Mouse (Mus musculus) brain, embryonic 18.5 days (tissue): Measurements from ENCODE around the gene Xbp1.
"Not testable (repeated sequence)": the region's sequence is repeated elsewhere in the genome, so short reads cannot be mapped to it uniquely, and the experiment has no call there.

Source experiments
- DNase-seq: peaks from one replicate; pipeline ENCODE4 v3.0.0-alpha.2; 2012; ENCODE audit warnings: low read depth, low spot score

Gene Xbp1

DNA sequence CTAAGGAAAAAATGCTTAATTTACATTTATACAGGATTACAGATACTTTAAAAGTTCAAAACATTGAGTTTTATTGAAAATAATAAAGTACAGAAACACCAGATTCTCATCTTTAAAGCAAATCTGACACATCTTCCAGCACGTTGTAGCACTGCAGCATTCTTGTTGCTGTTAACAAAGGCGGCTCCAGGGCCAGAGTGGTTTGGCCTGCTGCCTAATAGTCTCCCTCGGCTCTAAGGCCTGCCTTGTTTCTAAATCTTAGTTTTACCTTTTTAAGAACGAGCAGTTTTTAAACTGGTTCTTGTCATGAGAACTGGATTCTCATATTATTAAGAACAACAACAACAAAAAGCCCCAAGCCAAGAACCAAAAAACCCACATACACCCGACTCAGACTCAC lies 8.4 kb downstream of the Xbp1 start:
- DNase-seq, result no peak

DNA sequence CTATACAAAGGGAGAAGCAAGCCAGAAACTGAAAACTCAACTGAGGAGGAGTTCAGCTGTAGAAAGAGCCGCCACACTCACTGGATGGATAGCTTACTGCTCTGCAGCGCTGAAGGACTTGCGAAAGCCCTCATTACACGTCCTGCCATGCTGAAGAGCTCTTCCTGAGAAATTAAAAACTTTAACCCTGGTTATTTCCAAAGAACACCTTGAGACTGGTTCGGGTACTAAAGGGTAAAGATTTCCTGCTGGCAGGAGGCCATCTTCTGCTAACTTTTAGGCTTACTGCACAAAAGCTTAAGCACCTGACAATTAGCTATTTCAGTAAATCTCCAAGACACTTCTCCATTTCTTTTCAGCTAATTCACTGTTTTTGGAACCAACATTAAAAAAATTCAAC lies 9.7 kb downstream of the Xbp1 start:
- DNase-seq, result no peak

DNA sequence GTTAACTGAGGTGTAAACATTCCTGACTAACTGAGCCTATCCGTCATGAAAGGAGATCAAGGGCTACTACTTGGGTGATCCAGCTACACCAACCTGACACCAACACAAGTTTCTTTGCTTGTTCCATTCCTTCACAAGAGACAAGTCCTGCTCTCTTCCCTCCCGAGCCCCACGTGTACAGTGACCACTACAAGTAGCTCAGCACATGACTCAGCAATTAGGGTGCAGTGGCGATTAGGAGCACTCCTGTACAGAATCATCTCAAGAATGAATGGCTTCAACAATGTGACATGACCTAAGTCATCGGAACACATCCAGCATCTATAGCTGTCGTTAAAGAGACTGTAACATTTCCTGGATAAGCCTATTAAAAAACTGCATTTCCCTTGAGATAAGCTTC lies 10.3 kb downstream of the Xbp1 start:
- no peak for DNase-seq

DNA sequence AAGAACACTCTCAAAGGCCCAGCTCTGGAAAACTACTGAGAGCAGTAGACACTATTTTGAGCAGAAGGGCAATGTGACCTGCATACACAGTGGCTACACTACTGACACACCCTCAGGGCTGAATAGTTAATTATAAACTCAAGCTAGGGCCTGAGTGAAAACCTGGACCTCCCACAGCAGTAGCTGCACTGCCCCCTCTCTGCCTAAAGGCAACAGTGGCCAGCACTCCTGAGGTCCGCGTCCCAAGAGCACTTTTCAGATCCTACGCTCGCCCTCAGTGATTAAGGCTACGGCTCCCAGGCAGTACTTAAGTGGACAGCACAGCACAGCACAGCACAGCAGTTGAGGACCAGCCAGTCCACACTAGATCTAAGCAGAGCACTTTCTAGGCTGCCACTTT lies 12.6 kb downstream of the Xbp1 start:
- no peak for DNase-seq

DNA sequence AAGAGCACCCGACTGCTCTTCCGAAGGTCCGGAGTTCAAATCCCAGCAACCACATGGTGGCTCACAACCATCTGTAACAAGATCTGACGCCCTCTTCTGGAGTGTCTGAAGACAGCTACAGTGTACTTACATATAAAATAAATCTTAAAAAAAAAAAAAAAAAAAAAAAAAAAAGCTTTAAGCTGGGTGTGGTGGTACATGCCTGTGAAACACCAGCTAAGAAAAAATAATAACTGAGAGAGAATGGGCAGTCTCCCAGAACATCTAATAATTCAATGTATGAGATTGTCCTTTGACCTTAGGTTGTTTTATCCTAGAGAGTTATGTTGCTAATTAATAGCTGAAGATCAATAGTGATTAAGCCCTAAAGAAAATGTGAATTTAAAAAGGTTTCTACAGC lies 17.0 kb downstream of the Xbp1 start:
- not testable (repeated sequence) for DNase-seq

DNA sequence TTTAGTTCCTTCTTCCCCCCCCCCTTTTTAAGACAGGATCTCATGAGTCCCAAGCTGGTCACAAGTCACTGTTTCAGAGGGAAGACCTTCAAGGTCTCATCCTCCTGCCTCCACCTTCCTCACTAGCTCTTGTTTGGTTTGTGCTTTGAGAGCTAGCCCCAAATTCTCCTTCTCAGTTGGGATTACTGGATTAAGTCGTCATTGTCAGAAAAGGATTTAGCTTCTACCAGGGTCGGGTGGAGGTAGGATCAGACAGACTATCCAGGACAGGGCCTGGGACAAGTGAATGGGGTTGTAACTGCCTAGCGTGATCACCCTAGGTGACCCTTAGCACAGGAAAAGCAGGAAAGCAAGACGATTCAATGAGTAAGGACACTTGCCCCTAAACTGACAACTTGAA lies 19.9 kb downstream of the Xbp1 start:
- no peak for DNase-seq

DNA sequence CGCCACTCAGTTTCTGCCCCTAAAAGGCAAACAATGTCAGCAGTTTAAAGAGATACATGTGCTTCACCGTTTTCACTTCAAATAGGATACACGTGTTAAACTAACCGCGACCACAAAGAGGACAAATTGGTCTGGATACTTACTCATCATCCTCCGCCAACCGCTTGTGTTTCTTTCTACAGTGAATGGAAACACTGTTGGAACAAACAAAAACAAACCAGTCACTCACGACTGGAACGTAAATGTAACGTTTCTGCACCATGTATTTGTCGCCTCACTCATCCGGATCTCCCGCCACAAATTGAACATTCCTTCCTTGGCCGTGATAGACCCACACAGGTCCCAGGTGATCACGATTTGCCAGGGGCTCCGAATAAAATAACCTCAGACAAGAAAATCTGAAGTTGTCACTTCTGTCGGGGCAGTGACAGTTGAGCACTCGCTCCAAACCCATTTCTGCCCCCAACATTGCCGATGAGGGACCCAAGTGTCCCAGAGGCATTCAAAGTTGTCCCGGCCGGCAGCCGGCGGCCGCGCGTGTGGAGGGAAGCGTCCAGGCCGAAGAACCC lies 20.9 kb downstream of the Xbp1 start:
- no peak for DNase-seq

DNA sequence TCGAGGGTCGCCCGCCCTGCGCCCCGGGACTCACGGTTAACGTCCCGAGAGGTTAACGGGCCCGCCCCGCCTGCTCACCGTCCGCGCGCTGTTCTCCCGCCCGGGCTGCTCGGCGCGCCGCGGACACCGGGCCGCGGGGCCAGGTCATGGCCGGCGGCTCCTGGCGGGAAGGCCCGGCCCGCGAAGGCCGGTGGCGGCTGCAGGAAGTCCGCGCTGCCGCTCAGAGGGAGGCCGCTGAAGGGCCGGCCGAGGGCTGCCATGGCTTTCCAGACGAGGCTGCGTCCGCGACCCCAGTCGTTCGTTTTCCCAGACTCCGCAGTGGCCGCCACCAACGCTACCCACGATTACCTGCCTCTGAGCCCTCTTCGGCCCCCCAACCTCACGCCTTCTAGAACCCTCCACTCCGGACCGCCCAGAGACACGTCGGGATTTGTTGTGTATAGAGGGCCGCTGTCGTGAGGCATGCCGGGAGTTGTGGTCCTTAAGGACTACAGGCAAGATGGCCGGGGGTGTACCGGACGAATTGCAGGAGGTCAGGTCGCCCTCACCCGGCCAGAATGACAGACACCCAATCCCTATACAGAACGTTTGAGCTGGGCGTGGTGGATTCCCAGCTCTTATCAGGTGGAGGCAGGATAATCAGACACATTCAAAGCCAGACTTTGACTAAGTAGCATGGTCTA lies 21.5 kb downstream of the Xbp1 start, which contains the start of gene Ccdc117:
Ccdc117 (minus strand) TSS at position 389 of the 683 bp plus-strand sequence.
- DNase-seq, result peak; percentile 80

DNA sequence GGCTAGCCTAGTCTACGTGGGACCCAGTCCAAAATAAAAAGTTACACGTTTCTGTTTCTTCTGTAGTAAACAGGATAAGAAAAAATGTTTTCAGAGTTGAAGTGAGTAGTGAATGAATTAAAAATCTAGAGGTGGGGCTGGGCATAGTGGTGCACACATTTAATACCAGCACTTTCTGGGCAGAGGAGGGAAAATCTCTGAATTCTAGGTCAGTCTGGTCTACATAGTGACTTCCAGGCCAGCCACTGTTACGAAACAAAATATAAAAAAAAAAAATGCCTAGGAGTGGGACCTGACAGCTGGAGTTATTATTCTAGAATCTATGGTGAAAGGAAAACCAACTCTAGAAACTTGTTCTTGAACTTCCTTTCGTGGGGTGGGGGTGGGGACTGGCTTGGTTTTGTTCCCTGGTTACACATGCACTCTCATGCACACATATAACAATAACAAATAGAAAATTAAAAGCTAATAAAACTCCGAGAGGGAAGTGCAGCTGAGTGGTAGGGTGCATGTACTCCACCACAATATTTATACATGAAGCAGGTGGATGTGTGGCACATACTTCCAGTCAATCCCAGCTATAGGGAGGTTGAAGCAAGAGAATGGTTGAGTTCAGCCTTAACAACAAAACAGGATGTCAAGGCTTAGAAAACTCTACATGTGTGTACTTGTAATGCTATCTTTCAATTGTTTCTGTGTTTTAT lies 22.2 kb downstream of the Xbp1 start:
- no peak for DNase-seq

DNA sequence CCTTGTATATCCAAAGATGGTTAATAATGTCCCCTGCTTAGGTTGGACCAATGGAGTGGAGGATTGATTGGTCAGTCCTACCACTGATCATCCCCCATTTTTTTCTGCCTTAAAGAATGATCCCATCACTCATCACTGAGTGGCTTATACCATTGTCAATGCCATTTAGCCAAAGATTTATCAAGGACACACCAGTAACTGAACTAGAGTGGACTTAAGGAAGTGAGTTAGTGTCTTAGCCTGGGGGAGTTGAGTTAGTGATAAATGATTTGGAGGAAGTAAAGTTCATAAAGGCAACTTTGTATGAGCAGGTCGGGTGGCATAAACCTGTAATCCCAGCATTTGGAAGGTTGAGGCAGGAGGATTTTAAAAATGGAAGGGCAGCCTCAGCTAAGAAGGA lies 22.8 kb downstream of the Xbp1 start:
- DNase-seq, result no peak

DNA sequence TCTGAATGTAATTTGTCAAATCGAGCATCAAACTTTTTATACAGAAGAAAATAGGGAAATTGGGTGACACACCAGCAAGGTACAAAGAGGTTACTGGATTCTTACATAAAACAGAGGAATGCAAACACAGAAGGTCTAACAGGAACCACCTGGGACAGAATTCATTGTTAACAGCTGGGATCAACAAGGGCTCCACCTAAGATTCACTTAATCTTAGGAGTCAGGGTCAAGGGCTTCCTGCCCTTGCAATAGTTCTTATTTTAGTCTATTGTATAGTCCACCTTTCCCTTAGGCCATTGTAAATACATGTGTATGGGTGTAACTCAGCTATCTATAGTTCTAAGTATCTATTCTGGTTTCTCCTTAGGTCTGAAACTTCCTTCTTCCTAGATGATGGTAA lies 24.2 kb downstream of the Xbp1 start:
- not testable (repeated sequence) for DNase-seq

DNA sequence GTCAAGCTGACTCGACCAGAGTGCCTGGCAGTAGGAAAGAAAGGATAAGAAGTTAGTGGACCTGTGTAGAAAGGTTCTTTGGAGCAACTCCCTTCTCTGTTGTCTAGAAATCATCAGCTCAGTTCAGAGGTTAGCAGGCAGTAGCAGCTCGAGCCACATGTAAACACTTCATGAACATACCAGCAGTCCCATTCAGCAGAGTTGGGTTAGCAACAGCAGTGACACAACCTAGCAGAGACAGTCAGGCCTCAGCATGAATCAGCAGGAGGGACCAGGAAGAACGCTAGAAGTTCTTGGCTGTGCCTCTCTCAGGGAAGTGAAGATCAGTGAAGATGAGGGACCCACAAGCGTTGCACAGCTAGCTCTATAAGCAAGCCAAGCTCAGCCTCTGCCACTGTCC lies 25.0 kb downstream of the Xbp1 start:
- no peak for DNase-seq

DNA sequence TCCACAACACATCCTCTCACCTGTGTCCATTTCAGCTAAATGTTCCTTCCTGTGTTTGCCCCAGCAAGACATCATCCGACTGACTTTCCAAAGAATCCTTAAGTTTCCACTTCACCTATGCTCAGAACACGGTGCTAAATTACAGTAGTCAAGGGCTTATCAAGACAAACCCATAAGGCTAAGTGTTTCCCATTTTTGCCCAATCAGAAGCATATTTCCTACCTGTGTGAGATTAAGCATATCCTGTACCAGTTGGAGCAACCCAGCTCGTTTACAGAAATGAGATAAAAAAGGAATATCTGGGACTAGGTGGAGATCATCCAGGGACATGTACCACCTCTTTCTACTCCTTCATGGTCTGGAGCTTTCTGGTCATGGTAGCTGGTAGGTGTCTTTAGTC lies 26.2 kb downstream of the Xbp1 start:
- no peak for DNase-seq

DNA sequence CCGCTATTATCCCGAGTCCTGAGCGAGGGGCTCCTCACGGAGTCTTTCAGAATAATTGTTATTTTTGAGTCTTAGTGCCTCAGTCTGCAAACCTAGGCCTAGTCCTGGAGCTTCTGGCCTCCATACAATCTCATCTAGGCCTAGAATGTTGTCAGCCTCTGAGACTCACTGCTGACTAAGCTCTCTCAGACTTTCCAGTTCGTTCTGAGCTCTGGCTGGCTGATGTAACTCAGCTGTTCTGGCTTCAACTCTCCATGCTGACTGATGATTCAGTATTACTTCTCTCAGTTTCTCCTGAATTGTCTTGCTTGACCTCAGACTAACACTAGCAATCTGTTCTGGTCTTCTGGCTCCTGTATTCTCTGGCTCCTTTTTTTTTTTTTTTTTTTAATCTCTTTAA lies 31.0 kb downstream of the Xbp1 start:
- no peak for DNase-seq

DNA sequence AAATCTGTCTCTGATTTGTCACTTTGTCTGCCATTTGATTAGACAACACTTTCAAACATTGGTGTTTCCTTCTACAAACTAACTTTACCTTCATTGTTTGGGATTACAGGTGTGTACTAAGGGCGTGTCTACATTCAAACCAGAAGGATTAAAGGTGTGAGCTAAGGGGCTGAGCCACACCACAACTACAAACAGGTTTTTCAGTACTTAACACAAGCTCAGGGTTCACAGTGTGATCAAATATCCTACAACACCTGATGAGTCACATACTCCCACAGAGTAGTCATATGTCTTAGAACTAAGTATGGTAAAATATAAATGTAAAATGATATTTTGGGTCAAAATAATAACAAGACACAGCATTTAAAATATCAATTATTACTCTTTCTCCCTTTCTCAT lies 31.5 kb downstream of the Xbp1 start:
- no peak for DNase-seq

DNA sequence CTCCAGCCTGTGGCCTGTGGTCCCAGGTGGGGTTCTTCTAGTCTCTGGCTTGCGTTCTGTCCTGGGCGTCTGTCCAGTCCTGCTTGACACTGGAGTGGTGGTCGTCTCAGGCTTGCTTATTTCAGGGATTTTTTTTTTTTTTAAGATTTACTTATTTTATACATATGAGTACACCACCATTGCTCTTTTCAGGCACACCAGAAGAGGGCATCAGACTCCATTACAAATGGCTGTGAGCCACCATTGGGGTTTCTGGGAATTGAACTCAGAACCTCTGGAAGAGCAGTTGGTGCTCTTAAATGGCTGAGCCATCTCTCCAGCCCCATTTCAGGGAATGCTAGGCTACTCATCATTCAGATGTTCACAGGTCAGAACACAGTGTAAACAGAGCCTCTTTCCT lies 39.8 kb downstream of the Xbp1 start:
- no peak for DNase-seq

DNA sequence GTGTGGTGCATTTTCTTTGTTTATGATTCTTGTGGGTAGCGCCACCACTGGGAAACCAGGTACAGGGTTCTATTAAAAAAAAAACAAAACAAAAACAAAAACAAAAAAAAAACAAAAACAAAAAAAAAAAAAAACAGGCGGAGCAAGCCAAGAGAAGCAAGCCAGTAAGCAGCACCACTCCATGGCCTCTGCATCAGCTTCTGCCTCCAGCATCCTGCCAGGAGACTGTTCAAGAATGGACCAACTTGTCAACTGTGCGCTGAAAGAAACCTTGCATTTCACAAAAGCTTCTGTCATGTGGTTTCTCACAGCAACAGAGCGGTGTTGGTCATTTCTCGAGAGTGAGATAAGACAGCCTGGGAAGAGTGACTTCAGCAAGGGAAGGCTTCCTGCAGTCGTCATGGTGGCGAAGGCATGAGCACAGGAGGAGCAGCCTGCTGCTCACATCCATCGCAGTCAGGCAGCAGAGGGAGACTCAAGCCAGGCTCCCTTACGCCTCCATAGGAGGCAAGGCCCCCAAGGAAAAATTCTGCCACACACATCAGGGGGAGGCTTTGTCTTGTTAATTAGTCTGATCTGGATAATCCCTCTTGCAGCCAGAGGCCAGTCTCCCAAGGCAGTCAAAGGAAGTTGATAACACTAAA lies 42.3 kb downstream of the Xbp1 start:
- no peak for DNase-seq

DNA sequence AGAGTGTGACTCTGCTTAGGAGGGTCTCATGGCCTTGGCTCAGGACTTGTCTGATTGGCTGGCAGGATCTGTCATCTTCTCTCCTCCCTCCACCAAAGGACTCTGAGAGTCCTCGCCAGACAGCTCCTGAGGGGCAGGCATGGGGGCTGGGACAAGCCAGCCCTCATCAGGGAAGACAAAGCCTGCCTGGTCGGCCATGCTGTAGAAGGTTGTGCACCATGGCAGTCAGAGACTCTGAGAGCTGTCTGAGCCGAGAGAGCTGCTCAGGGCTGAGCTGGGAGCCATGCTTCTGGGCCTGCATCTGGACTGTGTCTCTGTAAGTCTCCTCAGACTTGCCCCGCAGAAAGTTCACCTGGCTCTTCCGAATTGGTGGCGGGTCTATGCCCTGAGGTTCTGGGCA lies 43.4 kb downstream of the Xbp1 start:
- DNase-seq, result no peak

DNA sequence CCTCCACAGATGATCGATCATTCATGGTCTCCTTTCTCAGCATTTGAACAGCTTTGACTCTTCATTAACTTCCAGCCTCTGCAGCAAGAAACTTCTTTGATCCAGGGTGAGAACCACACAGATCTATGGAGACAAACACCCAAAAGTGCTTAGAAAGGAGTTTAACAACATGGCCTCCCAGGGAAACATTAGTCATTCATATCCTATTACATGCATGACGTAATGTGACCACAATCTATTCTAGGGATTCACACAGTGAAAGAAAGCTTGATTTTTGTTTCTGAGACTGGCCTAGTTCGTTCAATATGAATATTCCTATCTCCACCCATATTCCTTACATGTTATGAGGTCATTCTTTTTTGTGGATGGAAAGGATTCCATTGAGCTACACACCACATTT lies 45.1 kb downstream of the Xbp1 start:
- no peak for DNase-seq

DNA sequence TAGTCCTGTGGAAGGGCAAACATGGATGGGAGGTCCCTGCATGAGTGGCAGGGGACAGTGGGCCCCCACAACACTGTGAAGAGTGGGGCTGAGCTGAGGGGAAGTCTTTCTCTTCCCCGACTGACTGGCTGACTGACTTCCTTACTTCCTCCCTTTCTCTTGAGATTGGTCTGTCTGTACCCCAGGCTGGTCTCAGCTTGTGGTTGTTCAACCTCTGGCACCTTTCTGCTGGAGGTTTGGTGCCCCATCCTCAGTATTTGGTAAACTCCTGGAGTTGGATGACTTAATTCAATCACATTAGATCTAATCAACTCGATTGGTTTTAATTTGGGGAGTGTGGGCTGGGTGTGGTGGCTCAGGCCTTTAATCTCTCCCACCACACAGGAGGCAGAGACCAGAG lies 46.0 kb downstream of the Xbp1 start:
- DNase-seq, result no peak

DNA sequence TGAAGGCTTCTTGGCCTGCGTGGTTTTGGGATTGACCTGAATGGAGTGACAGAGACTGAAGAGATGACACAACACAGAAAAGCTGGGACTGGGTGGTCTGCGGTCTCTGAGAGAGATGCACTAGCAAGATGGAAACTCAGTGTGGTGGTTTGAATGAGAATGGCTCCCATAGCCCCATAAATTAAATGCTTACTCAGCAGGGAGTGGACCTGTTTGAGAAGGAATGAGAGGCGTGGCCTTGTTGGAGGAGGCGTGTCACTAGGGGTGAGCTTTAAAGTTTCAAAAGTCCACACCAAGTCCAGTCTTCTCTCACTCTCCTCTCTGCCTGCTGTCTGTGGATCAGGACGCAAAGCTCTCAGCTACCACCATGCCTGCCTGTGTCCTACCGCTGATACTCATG lies 47.2 kb downstream of the Xbp1 start:
- DNase-seq, result no peak

DNA sequence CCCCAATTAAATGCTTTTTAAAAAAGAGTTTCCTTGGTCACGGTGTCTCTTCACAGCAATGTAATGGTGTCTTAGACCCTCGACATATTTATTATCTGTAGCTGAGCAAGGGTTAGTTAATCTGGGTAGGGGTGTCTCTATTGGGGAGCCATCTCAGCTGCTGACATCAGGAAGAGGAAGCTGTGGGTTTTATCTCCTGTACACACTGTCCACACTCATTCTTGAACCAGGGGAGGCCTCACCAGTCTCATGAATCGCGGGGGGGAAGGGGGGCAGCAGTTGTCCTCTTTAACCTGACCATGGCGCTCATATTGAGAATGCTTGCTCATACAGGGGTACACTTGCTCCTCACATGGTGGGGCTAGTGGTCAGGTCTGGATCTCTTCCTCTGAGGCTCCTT lies 47.6 kb downstream of the Xbp1 start:
- DNase-seq, result no peak

DNA sequence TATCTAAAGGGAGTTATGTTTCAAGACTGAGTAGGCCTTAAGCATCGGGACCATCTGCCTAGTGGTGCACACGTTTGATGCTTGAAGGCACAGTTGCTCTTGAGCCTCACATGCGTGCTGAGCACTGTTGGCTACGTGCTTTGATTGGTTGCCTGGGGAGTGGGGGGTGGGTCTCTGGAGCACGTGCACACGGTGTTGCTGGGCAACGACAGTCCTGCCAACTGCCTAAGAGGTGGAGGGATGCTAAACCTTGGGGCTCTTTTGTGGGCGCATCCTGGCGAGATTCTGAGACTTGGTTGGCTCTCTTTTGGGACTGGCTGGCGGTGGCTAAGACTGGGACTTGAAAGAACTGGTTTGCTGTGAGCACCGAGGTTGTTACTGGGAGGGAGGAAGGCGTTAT lies 49.0 kb downstream of the Xbp1 start, which contains the start of gene Ankrd36:
Ankrd36 (plus strand) TSS at position 211 of the 400 bp plus-strand sequence.
- no peak for DNase-seq
